Mouse (Mus musculus) heart, embryonic 14.5 days (tissue): ENCODE data around the gene Sstr3. TPM values are rescaled to one million over a fixed set of nuclear protein-coding genes. Genes with fewer than 3 reads are reported as not detected.
A peak's percentile ranks its signal among the peaks of the same experiment; 100 is the strongest.

Source experiments
- ATAC-seq: fragments of 200-750 bp; cut with Nextera tagmentation; 2 replicates; pipeline ENCODE4 v1.8.0; 2017; ENCODE audit warnings: low read depth, moderate TSS enrichment; ENCODE audit not compliant: insufficient number of reproducible peaks, insufficient read depth, low FRiP score
- H3K27ac ChIP-seq, 2 experiments: fragments of 200-500 bp in 1 of 2; fragments of 300-500 bp in 1 of 2; sonication (generic) in 1 of 2; replicated peaks in 1 of 2; 2 replicates each; pipeline ENCODE4 v1.5.1; 2012 to 2014; ENCODE audit warnings: low read depth in 2 of 2, low read length in 2 of 2, control low read depth in 1 of 2, mild to moderate bottlenecking in 1 of 2, mixed read lengths in 1 of 2; ENCODE audit not compliant: control insufficient read depth in 1 of 2, insufficient read depth in 1 of 2
- H3K27me3 ChIP-seq: fragments of 300-500 bp; sonication (generic); 2 replicates; pipeline ENCODE4 v1.6.1; 2014; ENCODE audit warnings: mild to moderate bottlenecking, low read length, control low read depth; ENCODE audit not compliant: control insufficient read depth, insufficient read depth
- H3K36me3 ChIP-seq: fragments of 300-500 bp; sonication (generic); 2 replicates; pipeline ENCODE4 v1.6.1; 2014; ENCODE audit warnings: mild to moderate bottlenecking, control low read depth, low read length, mixed read lengths; ENCODE audit not compliant: control insufficient read depth, insufficient read depth
- H3K4me1 ChIP-seq, 2 experiments: fragments of 200-500 bp in 1 of 2; fragments of 300-500 bp in 1 of 2; sonication (generic) in 1 of 2; 2 replicates each; pipeline ENCODE4 v1.6.1; 2012 to 2014; ENCODE audit warnings: low read length in 2 of 2, control low read depth in 1 of 2, mixed read lengths in 1 of 2; ENCODE audit not compliant: control insufficient read depth in 2 of 2, insufficient read depth in 2 of 2
- H3K4me2 ChIP-seq: fragments of 300-500 bp; sonication (generic); 2 replicates; pipeline ENCODE4 v1.6.1; 2014; ENCODE audit warnings: mild to moderate bottlenecking, low read length
- H3K4me3 ChIP-seq, 2 experiments: fragments of 200-500 bp in 1 of 2; fragments of 300-500 bp in 1 of 2; sonication (generic) in 1 of 2; 2 replicates each; pipeline ENCODE4 v1.5.1; 2012 to 2014; ENCODE audit warnings: low read length in 2 of 2, mild to moderate bottlenecking in 2 of 2, control low read depth in 1 of 2, low read depth in 1 of 2, moderate library complexity in 1 of 2; ENCODE audit not compliant: control insufficient read depth in 1 of 2, insufficient read depth in 1 of 2
- H3K9ac ChIP-seq: fragments of 300-500 bp; sonication (generic); 2 replicates; pipeline ENCODE4 v1.6.1; 2014; ENCODE audit warnings: mild to moderate bottlenecking, low read length
- H3K9me3 ChIP-seq: fragments of 300-500 bp; sonication (generic); 2 replicates; pipeline ENCODE4 v1.6.1; 2016; ENCODE audit warnings: low read length, control low read depth; ENCODE audit not compliant: control insufficient read depth
- WGBS: fragments of 180-500 bp; shearing (Covaris S2); extraction: QIAGEN DNeasy Blood & Tissue Kit; methylation state at CpG from one replicate; pipeline ENCODE4 v1.1.7; 2014; 5-methylcytosine and 5-hydroxymethylcytosine counted together
- polyA plus RNA-seq: library from polyadenylated mRNA; unstranded; fragments of >200 nt; fragmentation: Nextera tagmentation; extraction: Ambion mirVana; gene quantifications from 2 replicates; pipeline ENCODE4 v1.2.1, GENCODE M21; 2014

Gene Sstr3
- polyA plus RNA-seq, 1 experiment from 2014 or later, result not detected

GRCm38 (mm10) chr15:78557693-78558535 lies 13.4 kb upstream of the Sstr3 start:
- Histone ChIP-seq H3K27ac (no peak overlapping the region), H3K9ac (no peak overlapping the region), H3K4me3 (no peak overlapping the region), H3K27me3 (no peaks in the 10 kb centered on the region), H3K4me2 (no peak overlapping the region), H3K36me3 (no peaks in the 10 kb centered on the region), H3K9me3 (0 out of 2 replicates have a peak, but pooled peaks cover 3% of the 10 kb centered on the region), H3K4me1 (no peaks in the 10 kb centered on the region)
- WGBS, result 55% methylated on average over 10 of the region's 10 CpGs
- no peak for ATAC-seq

GRCm38 (mm10) chr15:78554545-78555313 lies 10.2 kb upstream of the Sstr3 start:
- Histone ChIP-seq H3K4me2 (peak overlapping the region; percentile 37), H3K9me3 (peaks cover 19% of the 10 kb centered on the region; the same call in 1 of the 2 replicates), H3K27me3 (no peaks in the 10 kb centered on the region), H3K4me1 (no peaks in the 10 kb centered on the region), H3K27ac (no peak overlapping the region), H3K4me3 (peak overlapping the region; percentile 6 to 25; a peak in 3 of 4 replicates), H3K9ac (no peak overlapping the region), H3K36me3 (no peaks in the 10 kb centered on the region)
- WGBS, result 53% methylated on average over 25 of the region's 25 CpGs
- no peak for ATAC-seq

GRCm38 (mm10) chr15:78549189-78549734 lies 4.8 kb upstream of the Sstr3 start:
- Histone ChIP-seq H3K36me3 (no peaks in the 10 kb centered on the region), H3K4me1 (peaks cover 4 to 14% of the 10 kb centered on the region in 2 experiments; a peak in 2 of 4 replicates), H3K27me3 (peaks cover 14% of the 10 kb centered on the region), H3K4me2 (no peak overlapping the region), H3K4me3 (no peak overlapping the region), H3K9me3 (peaks cover 19% of the 10 kb centered on the region; the same call in 1 of the 2 replicates), H3K9ac (no peak overlapping the region), H3K27ac (no peak overlapping the region)
- ATAC-seq, result no peak
- 54% methylated on average over 4 of the region's 4 CpGs for WGBS

GRCm38 (mm10) chr15:78548711-78549110 lies 4.2 kb upstream of the Sstr3 start:
- H3K4me3 ChIP-seq, result no peak overlapping the region
- 77% methylated on average over 8 of the region's 8 CpGs for WGBS
- peaks cover 20% of the 10 kb centered on the region for H3K27me3 ChIP-seq
- no peaks in the 10 kb centered on the region for H3K36me3 ChIP-seq
- peaks cover 4 to 14% of the 10 kb centered on the region in 2 experiments; a peak in 2 of 4 replicates for H3K4me1 ChIP-seq
- no peak overlapping the region for H3K27ac ChIP-seq
- no peak overlapping the region for H3K9ac ChIP-seq
- no peak overlapping the region for H3K4me2 ChIP-seq
- ATAC-seq, result no peak
- peaks cover 19% of the 10 kb centered on the region; the same call in 1 of the 2 replicates for H3K9me3 ChIP-seq

- H3K4me1 ChIP-seq, result peaks cover 4 to 14% of the 10 kb centered on the region in 2 experiments; a peak in 2 of 4 replicates
- H3K9ac ChIP-seq, result no peak overlapping the region
- no peak overlapping the region for H3K27ac ChIP-seq
- no peak for ATAC-seq
- WGBS, result 32% methylated on average over 3 of the region's 3 CpGs
- H3K9me3 ChIP-seq, result peaks cover 19% of the 10 kb centered on the region; the same call in 1 of the 2 replicates
- no peaks in the 10 kb centered on the region for H3K36me3 ChIP-seq
- H3K4me2 ChIP-seq, result no peak overlapping the region
- peaks cover 22% of the 10 kb centered on the region for H3K27me3 ChIP-seq
- H3K4me3 ChIP-seq, result no peak overlapping the region
Observed at GRCm38 (mm10) chr15:78548336-78548665, 3.8 kb upstream of the Sstr3 start.

- no peak for ATAC-seq
- Histone ChIP-seq H3K4me2 (no peak overlapping the region), H3K27me3 (peaks cover 22% of the 10 kb centered on the region), H3K4me1 (peaks cover 7 to 19% of the 10 kb centered on the region in 2 experiments), H3K9me3 (peaks cover 13% of the 10 kb centered on the region; the same call in 1 of the 2 replicates), H3K36me3 (no peaks in the 10 kb centered on the region), H3K4me3 (no peak overlapping the region), H3K27ac (no peak overlapping the region), H3K9ac (no peak overlapping the region)
- WGBS, result 42% methylated on average over 5 of the region's 5 CpGs
Observed at GRCm38 (mm10) chr15:78547415-78548335, 3.2 kb upstream of the Sstr3 start.
